Mouse (Mus musculus): ENCODE data around the gene F5. TPM values are rescaled to one million over a fixed set of nuclear protein-coding genes. Genes with fewer than 3 reads are reported as not detected.

The F5 gene
- 0.37 TPM in 1 of 2 replicates, not detected in the other for polyA plus RNA-seq (2011; ENCODE audit: insufficient read length, low read depth, missing spikeins)

- Histone ChIP-seq H3K4me1 (ENCODE audit: control insufficient read depth, insufficient read depth, low read length) (no peaks in the 10 kb centered on the region), H3K27ac (ENCODE audit: insufficient read depth, low read length) (no peak within 1 kb of the TSS), H3K4me3 (ENCODE audit: insufficient read depth, low read length) (no peak within 1 kb of the TSS)
- TF ChIP-seq CTCF (IDR thresholded peaks at IDR 0.05; ENCODE audit: borderline replicate concordance, insufficient read depth, low read length) = no peak
- no peak for TF ChIP-seq POLR2A (IDR thresholded peaks at IDR 0.05; ENCODE audit: low read depth, low read length)
Measured at GRCm38 (mm10) chr1:164151387-164152088, at the start of gene F5. TSS of gene F5 (plus strand) at chr1:164151838.

- no peak for TF ChIP-seq CTCF (IDR thresholded peaks at IDR 0.05; ENCODE audit: borderline replicate concordance, insufficient read depth, low read length)
- no peak overlapping the region for H3K4me3 ChIP-seq (ENCODE audit: insufficient read depth, low read length)
- H3K4me1 ChIP-seq (ENCODE audit: control insufficient read depth, insufficient read depth, low read length) = no peaks in the 10 kb centered on the region
- no peak overlapping the region for H3K27ac ChIP-seq (ENCODE audit: insufficient read depth, low read length)
Measured at GRCm38 (mm10) chr1:164109763-164110162, 41.9 kb upstream of the F5 start.

GRCm38 (mm10) chr1:164110591-164111329 is 40.9 kb upstream of the F5 start:
- no peak overlapping the region for H3K27ac ChIP-seq (ENCODE audit: insufficient read depth, low read length)
- H3K4me3 ChIP-seq (ENCODE audit: insufficient read depth, low read length) = no peak overlapping the region
- no peaks in the 10 kb centered on the region for H3K4me1 ChIP-seq (ENCODE audit: control insufficient read depth, insufficient read depth, low read length)
- TF ChIP-seq CTCF (IDR thresholded peaks at IDR 0.05; ENCODE audit: borderline replicate concordance, insufficient read depth, low read length) (no peak), POLR2A (IDR thresholded peaks at IDR 0.05; ENCODE audit: low read depth, low read length) (no peak)

- TF ChIP-seq POLR2A (IDR thresholded peaks at IDR 0.05; ENCODE audit: low read depth, low read length) = no peak
- no peak overlapping the region for H3K4me3 ChIP-seq (ENCODE audit: insufficient read depth, low read length)
- no peak overlapping the region for H3K27ac ChIP-seq (ENCODE audit: insufficient read depth, low read length)
- H3K4me1 ChIP-seq (ENCODE audit: control insufficient read depth, insufficient read depth, low read length) = no peaks in the 10 kb centered on the region
Measured at GRCm38 (mm10) chr1:164114280-164114679, 37.4 kb upstream of the F5 start.

- no peaks in the 10 kb centered on the region for H3K4me1 ChIP-seq (ENCODE audit: control insufficient read depth, insufficient read depth, low read length)
- H3K4me3 ChIP-seq (ENCODE audit: insufficient read depth, low read length) = no peak within 1 kb of the TSS
- no peak for TF ChIP-seq POLR2A (IDR thresholded peaks at IDR 0.05; ENCODE audit: low read depth, low read length)
- TF ChIP-seq CTCF (IDR thresholded peaks at IDR 0.05; ENCODE audit: borderline replicate concordance, insufficient read depth, low read length) = no peak
- H3K27ac ChIP-seq (ENCODE audit: insufficient read depth, low read length) = 0 out of 2 replicates have a peak within 1 kb of the TSS, but pooled peaks have one; percentile 43
Measured at GRCm38 (mm10) chr1:164114947-164115493, 36.6 kb upstream of the F5 start, which contains the start of gene Selp. TSS of gene Selp (plus strand) at chr1:164115264.

- Histone ChIP-seq H3K27ac (ENCODE audit: insufficient read depth, low read length) (0 out of 2 replicates have a peak overlapping the region, but pooled peaks have one; percentile 43), H3K4me3 (ENCODE audit: insufficient read depth, low read length) (no peak overlapping the region), H3K4me1 (ENCODE audit: control insufficient read depth, insufficient read depth, low read length) (no peaks in the 10 kb centered on the region)
- TF ChIP-seq POLR2A (IDR thresholded peaks at IDR 0.05; ENCODE audit: low read depth, low read length) (no peak), CTCF (IDR thresholded peaks at IDR 0.05; ENCODE audit: borderline replicate concordance, insufficient read depth, low read length) (no peak)
Measured at GRCm38 (mm10) chr1:164115647-164116046, 36.0 kb upstream of the F5 start.

GRCm38 (mm10) chr1:164117869-164118268 is 33.8 kb upstream of the F5 start:
- TF ChIP-seq POLR2A (IDR thresholded peaks at IDR 0.05; ENCODE audit: low read depth, low read length) (no peak), CTCF (IDR thresholded peaks at IDR 0.05; ENCODE audit: borderline replicate concordance, insufficient read depth, low read length) (no peak)
- Histone ChIP-seq H3K4me1 (ENCODE audit: control insufficient read depth, insufficient read depth, low read length) (no peaks in the 10 kb centered on the region), H3K27ac (ENCODE audit: insufficient read depth, low read length) (no peak overlapping the region), H3K4me3 (ENCODE audit: insufficient read depth, low read length) (no peak overlapping the region)

- H3K4me3 ChIP-seq (ENCODE audit: insufficient read depth, low read length) = no peak overlapping the region
- H3K4me1 ChIP-seq (ENCODE audit: control insufficient read depth, insufficient read depth, low read length) = no peaks in the 10 kb centered on the region
- TF ChIP-seq CTCF (IDR thresholded peaks at IDR 0.05; ENCODE audit: borderline replicate concordance, insufficient read depth, low read length) = no peak
- TF ChIP-seq POLR2A (IDR thresholded peaks at IDR 0.05; ENCODE audit: low read depth, low read length) = no peak
- no peak overlapping the region for H3K27ac ChIP-seq (ENCODE audit: insufficient read depth, low read length)
Measured at GRCm38 (mm10) chr1:164119892-164120776, 31.5 kb upstream of the F5 start.

GRCm38 (mm10) chr1:164120777-164121158 is 30.9 kb upstream of the F5 start:
- H3K4me1 ChIP-seq (ENCODE audit: control insufficient read depth, insufficient read depth, low read length) = no peaks in the 10 kb centered on the region
- H3K27ac ChIP-seq (ENCODE audit: insufficient read depth, low read length) = no peak overlapping the region
- no peak overlapping the region for H3K4me3 ChIP-seq (ENCODE audit: insufficient read depth, low read length)
- TF ChIP-seq POLR2A (IDR thresholded peaks at IDR 0.05; ENCODE audit: low read depth, low read length) (no peak), CTCF (IDR thresholded peaks at IDR 0.05; ENCODE audit: borderline replicate concordance, insufficient read depth, low read length) (no peak)
